Mouse (Mus musculus): Measurements from ENCODE around the gene Gbp3.

The Gbp3 gene

GRCm38 (mm10) chr3:142587386-142587785, 27.6 kb downstream of the Gbp3 start:
- DNase-seq (ENCODE audit: extremely low spot score, low read depth, low spot score): no peak

- DNase-seq (ENCODE audit: extremely low spot score, low read depth, low spot score): no peak
Observed at GRCm38 (mm10) chr3:142588888-142589287, 29.1 kb downstream of the Gbp3 start.

- DNase-seq (ENCODE audit: extremely low spot score, low read depth, low spot score): no peak
Observed at GRCm38 (mm10) chr3:142590431-142591067, 30.7 kb downstream of the Gbp3 start.

- no peak for DNase-seq (ENCODE audit: extremely low spot score, low read depth, low spot score)
Observed at GRCm38 (mm10) chr3:142594547-142594946, 34.7 kb downstream of the Gbp3 start, which contains the start of gene Gbp2b. TSS of gene Gbp2b (plus strand) at chr3:142594847.

- no peak for DNase-seq (ENCODE audit: extremely low spot score, low read depth, low spot score)
Observed at GRCm38 (mm10) chr3:142597923-142598322, 38.1 kb downstream of the Gbp3 start.

GRCm38 (mm10) chr3:142601675-142602074, 41.8 kb downstream of the Gbp3 start:
- DNase-seq (ENCODE audit: extremely low spot score, low read depth, low spot score): no peak

- DNase-seq (ENCODE audit: extremely low spot score, low read depth, low spot score): no peak
Observed at GRCm38 (mm10) chr3:142618658-142619057, 58.8 kb downstream of the Gbp3 start.

GRCm38 (mm10) chr3:142619606-142620005, 59.8 kb downstream of the Gbp3 start:
- no peak for DNase-seq (ENCODE audit: extremely low spot score, low read depth, low spot score)

- DNase-seq (ENCODE audit: extremely low spot score, low read depth, low spot score): no peak
Observed at GRCm38 (mm10) chr3:142620111-142620955, 60.5 kb downstream of the Gbp3 start, which contains the start of gene Gbp2. TSS of gene Gbp2 (plus strand) at chr3:142620602.

- no peak for DNase-seq (ENCODE audit: extremely low spot score, low read depth, low spot score)
Observed at GRCm38 (mm10) chr3:142620956-142621562, 61.2 kb downstream of the Gbp3 start.
